Mouse (Mus musculus): Measurements from ENCODE around the gene Zswim4.

DNA sequence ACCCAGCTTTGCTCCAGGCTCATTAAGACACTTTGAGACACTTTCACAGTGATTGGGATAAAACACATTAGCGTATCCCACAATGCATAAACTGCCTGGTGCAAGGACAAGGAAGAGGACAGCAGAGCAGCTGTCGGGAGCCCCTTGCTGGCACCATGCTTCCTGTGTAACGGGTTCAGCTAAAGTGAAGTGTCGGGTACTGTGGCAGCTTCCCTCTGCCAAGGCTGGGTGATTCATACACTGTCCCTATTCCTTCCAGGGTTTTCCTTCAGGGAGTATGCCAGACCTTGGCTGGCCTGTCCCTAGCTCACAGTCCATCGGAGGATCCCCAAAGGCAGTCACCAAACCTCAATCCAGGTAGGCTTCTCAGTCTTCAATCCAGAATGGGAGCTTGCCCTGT, 66.8 kb downstream of the Zswim4 start:
- TF ChIP-seq CTCF (IDR thresholded peaks at IDR 0.05; ENCODE audit: extremely low read depth, insufficient read length, insufficient replicate concordance, low read depth, low read length) (no peak), POLR2A (IDR thresholded peaks at IDR 0.05; ENCODE audit: low read depth, low read length) (no peak)
